Comparison of ENCODE assay signal across 15 mouse cellular contexts in genomic region chr1:89716234-89716633, GRCm38 (mm10).
"Had no signal": no experiment of that assay in that cellular context is flagged by ENCODE, and none has a peak within 500 bp of the region (broad histone marks: within the 10 kb centered on the region; RNA-seq: fewer than 3 reads in every experiment).

No protein-coding gene starts in this region.

- H3K27me3 ChIP-seq: limb, embryonic 15.5 days; liver, embryonic 12.5 days; lung, embryonic 15.5 days; midbrain, embryonic 12.5 days; neural tube, embryonic 13.5 days; neural tube, embryonic 15.5 days had no signal

- H3K9ac ChIP-seq: limb, embryonic 15.5 days; liver, embryonic 12.5 days; liver, embryonic 14.5 days; lung, embryonic 15.5 days; midbrain, embryonic 12.5 days; neural tube, embryonic 13.5 days; neural tube, embryonic 15.5 days had no signal

- H3K4me2 ChIP-seq: limb, embryonic 15.5 days; liver, embryonic 12.5 days; lung, embryonic 15.5 days; midbrain, embryonic 12.5 days; neural tube, embryonic 13.5 days; neural tube, embryonic 15.5 days had no signal

- H3K9me3 ChIP-seq: limb, embryonic 15.5 days; liver, embryonic 12.5 days; lung, embryonic 15.5 days; midbrain, embryonic 10.5 days; midbrain, embryonic 12.5 days; neural tube, embryonic 13.5 days; neural tube, embryonic 15.5 days had no signal

- H3K27ac ChIP-seq: limb, embryonic 15.5 days; liver, embryonic 12.5 days; liver, embryonic 14.5 days; lung, embryonic 15.5 days; midbrain, embryonic 10.5 days; neural tube, embryonic 13.5 days; neural tube, embryonic 15.5 days had no signal

- H3K4me3 ChIP-seq: limb, embryonic 15.5 days; liver, embryonic 12.5 days; lung, embryonic 15.5 days; midbrain, embryonic 10.5 days; midbrain, embryonic 12.5 days; myocyte; neural tube, embryonic 13.5 days; neural tube, embryonic 15.5 days had no signal

- DNase-seq: midbrain, embryonic 14.5 days; right cerebral cortex, postnatal 14 days; thymus, adult 2 months; thymus, postnatal 25 days; thymus, postnatal 4 days had no signal

- H3K4me1 ChIP-seq: liver, embryonic 12.5 days had no signal

- ATAC-seq: liver, embryonic 12.5 days; midbrain, embryonic 16.5 days had no signal

- H3K36me3 ChIP-seq: limb, embryonic 15.5 days; liver, embryonic 12.5 days; lung, embryonic 15.5 days; neural tube, embryonic 15.5 days had no signal
